Mouse (Mus musculus) CD4-positive, CD25-positive, alpha-beta regulatory T cell, adult 4 months (primary cell): Measurements from ENCODE around the gene Usp28. TPM values are rescaled to one million over a fixed set of nuclear protein-coding genes. Genes with fewer than 3 reads are reported as not detected.

Source experiments
- ATAC-seq: one replicate; pipeline ENCODE4 v1.8.0; 2017
- polyA plus RNA-seq, 2 experiments: library from polyadenylated mRNA; unstranded; fragments of 100-300 nt; shearing (Covaris generic); gene quantifications; one replicate each; pipeline ENCODE4 v1.2.1; 2017

The Usp28 gene
- polyA plus RNA-seq, 2 experiments from 2014 or later, result 51.2 to 58.1 TPM

DNA sequence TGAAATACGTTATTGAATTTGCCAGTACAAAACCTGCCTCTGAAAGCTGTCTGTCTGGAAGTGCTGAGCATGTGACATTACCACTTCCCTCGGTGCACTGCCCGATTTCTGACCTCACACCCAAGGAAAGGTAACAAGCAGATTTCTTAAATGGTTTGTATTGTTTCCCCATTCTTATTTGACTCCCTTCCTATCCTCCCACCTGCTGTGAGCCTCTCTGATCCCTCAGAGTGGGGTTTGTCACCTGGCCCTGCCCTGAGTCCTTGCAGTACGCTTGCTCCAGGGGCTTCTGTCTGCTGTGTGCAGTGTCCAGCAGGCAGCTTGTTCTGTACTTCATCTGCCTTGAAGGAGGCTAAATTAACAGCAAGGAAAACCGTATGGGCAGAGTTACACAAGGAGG, 38.8 kb downstream of the Usp28 start:
- ATAC-seq, result no peak

DNA sequence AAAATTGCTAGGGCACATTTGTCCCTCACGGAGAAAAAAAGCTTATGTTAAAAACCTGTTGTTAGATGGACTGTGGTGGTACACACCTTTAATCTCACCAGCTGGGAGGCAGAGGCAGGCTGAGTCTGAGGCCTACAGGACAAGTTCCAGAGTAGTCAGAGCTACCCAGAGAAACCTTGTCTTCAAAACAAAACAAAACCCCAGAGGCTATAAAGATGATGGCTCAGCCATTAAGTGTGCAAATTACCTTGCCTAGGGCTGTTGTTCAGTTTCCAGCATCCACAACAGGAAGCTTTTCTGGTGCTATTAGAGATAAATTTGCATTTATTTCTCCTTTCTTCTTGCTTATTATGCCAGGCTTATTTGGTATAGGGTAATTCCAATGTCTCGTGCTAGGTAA, 39.4 kb downstream of the Usp28 start:
- no peak for ATAC-seq

DNA sequence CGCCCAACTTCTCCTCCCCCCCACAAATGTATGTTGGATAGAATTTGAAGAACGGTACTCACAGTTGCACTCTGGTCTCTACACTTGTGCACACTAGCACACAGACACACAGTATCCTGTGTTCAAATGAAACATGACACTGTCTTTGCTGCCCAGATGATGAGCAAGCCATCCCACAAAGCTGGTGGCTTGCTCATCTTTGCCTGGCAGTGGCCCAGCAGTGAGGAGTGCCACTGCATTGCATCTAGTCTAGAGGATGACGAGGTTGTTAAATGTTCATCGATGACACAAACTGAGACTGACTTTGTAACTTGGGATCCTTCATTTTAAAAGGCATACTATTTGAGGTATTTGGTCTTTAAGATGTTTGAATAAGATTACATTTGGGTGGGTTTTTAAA, 49.6 kb downstream of the Usp28 start:
- no peak for ATAC-seq

DNA sequence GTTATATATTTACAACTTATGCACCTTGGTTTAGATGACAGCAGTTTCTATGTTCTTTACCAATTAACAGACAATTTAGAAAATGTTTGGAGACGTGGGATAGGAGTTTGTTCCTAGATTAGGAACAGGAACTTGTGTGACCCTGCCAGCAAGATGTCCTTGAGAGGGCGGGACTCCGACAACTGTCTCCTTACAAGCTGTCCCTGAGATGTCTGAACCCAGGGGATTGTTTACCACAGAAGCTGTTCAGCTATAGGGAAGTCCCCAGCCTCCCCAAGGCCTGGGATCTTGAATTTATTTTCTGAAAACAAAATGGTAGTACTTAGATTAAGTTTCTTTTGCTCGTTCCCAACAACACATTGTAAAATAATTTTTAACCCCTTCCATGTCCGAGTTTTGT, 65.7 kb downstream of the Usp28 start:
- no peak for ATAC-seq

DNA sequence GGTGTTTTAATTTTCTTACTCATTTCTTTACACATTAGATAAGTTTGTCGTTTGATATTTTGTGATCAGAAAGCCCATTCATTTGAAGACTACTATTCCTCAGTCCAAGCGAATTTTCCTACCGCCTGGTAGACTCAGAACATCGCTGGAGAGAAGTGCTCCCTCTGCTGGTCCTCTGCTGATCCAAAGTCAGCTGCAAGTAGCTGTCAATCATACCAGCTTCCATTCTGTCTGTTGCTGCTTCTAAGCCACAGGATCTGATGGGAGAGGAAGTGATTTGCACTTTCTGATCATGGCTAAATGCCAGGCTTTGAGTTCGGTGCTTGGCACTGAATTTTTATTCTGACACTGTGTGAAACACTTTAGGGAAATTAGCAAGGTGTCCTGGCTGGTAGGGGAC, 66.2 kb downstream of the Usp28 start:
- no peak for ATAC-seq

- no peak for ATAC-seq
These were observed 68.9 kb downstream of the Usp28 start for GRCm38 (mm10) chr9:49054028-49054427.

DNA sequence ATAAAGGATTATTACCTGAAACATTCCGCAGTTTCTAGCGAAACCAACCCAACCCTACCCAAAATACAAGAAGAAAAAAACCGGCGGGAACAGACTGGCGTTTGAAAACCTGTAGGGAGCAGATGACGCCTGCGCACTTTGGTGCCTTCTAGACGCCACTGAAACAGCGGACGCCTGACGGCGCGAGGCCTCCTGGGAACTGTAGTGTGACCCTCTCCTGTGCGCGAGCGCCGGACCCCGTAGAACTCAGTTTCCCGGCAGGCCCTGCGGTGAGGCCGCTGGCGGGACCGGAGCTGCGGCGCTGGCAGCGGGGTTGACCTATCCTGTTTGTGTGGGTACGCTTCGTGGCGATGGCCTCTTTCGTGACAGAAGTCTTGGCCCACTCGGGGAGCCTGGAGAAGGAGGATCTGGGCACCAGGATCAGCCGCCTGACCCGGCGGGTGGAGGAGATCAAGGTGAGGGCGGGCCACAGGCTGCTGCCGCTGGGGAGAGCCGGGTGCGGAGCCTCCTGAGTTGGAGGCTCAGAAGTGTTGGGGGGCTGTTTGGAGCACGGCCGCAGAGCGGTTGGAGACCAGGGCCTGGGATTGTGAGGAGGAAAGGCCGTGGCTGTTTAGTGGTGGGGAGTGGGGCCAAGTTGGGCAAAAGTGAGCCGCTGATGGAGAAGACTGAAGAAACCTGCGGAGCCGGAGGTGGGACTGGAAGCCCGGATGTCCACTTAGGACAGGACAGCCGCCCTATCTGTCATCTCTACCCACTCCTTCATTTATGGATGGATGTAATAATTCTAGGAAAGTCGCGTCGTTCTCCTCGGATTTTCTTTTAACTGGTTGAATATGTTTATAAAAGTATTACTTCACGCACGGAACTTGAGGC, 70.4 kb downstream of the Usp28 start, which contains the start of gene Zw10:
Zw10 (plus strand) TSS at position 281 of the 873 bp plus-strand sequence.
- ATAC-seq, result peak; percentile 99

- ATAC-seq, result no peak
These were observed 91.7 kb downstream of the Usp28 start for GRCm38 (mm10) chr9:49076847-49077246.

DNA sequence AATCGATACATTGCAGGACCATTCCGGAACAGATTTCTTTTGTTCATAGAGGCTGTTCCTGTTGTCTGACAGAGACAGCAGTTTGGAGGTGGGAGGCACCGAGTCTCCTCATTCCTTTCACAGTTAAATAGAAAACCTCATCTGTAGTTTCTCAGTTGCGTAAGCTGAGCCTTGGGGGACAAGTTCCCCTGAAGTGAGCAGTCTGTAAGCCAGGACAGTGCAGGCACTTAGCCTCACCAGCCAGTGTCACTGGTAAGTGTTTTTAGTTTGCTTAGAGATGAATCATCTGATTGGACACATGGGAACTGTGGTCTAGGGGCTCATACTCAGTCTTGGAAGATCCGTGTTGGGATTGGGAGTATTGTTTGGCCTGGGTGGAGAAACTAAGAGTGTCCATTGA, 95.9 kb downstream of the Usp28 start, which contains the start of gene Tmprss5:
Tmprss5 (plus strand) TSS at position 154 of the 400 bp plus-strand sequence.
- ATAC-seq, result no peak

DNA sequence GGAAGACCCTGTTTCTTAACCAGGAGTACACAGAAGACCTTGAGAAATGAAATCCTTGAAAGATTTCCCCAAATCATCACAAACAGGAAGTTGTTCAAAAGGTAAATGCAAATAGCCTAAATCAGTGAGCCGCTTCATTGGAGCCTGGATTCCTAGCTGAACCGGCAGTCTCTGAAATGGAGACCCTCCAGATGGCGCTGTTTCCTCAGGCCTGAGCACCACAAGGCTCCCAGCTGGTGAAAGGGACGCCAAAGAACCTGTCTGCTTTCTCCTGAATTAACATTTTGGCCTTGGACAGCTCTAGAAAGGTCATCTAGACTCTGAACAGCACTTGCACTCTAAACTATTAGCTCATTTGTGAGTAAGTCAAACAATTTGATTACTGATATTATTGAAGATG, 96.4 kb downstream of the Usp28 start:
- no peak for ATAC-seq

GRCm38 (mm10) chr9:49087317-49087716, 102.1 kb downstream of the Usp28 start:
- ATAC-seq, result no peak

Other genes with a start within 250 kb of the Usp28 start
- gene Zbtb16, start 149.2 kb upstream of the Usp28 start, polyA plus RNA-seq, result not detected
- gene Htr3a, start 74.3 kb upstream of the Usp28 start, polyA plus RNA-seq, result not detected
- not detected for gene Htr3b, start 20.4 kb upstream of the Usp28 start, polyA plus RNA-seq
- gene Zw10, start 70.2 kb downstream of the Usp28 start, polyA plus RNA-seq, result 10 to 100 TPM; 39.4 to 49.4 TPM
- not detected for gene Tmprss5, start 95.9 kb downstream of the Usp28 start, polyA plus RNA-seq